ENCODE assay signal across 9 mouse cellular contexts in genomic region chr19:5390416-5390815, GRCm38 (mm10). TPM values are rescaled to one million over a fixed set of nuclear protein-coding genes. Genes with fewer than 3 reads are reported as not detected.
DNase-seq lines count a peak whose midpoint lies in the region; ATAC-seq lines count a peak whose summit lies in the region.
"Had no signal": no experiment of that assay in that cellular context is flagged by ENCODE, and none has a peak within 500 bp of the region (broad histone marks: within the 10 kb centered on the region; RNA-seq: fewer than 3 reads in every experiment).

No protein-coding gene starts in this region.

- no peaks in the 10 kb centered on the region for H3K9me3 ChIP-seq in forebrain, embryonic 12.5 days
- H3K9me3 ChIP-seq in forebrain, embryonic 15.5 days = no peaks in the 10 kb centered on the region
- no peaks in the 10 kb centered on the region for H3K9me3 ChIP-seq in megakaryocyte, embryonic 14.5 days
- no peaks in the 10 kb centered on the region for H3K9me3 ChIP-seq in limb, embryonic 10.5 days (replicated peaks)
- H3K9me3 ChIP-seq in stomach, embryonic 15.5 days = no peaks in the 10 kb centered on the region

- 0 out of 2 replicates have a peak overlapping the region, but pooled peaks have one; percentile 100 for H3K4me3 ChIP-seq in forebrain, embryonic 12.5 days (replicated peaks)
- H3K4me3 ChIP-seq in forebrain, embryonic 15.5 days = no peak overlapping the region
- H3K4me3 ChIP-seq in megakaryocyte, embryonic 14.5 days (replicated peaks) = peak overlapping the region; percentile 92
- H3K4me3 ChIP-seq in limb, embryonic 10.5 days = peak overlapping the region; percentile 100
- peak overlapping the region; percentile 79 for H3K4me3 ChIP-seq in stomach, embryonic 15.5 days (replicated peaks)

- peaks cover 8% of the 10 kb centered on the region for H3K36me3 ChIP-seq in forebrain, embryonic 12.5 days (replicated peaks)
- 0 out of 2 replicates have a peak, but pooled peaks cover 2% of the 10 kb centered on the region for H3K36me3 ChIP-seq in forebrain, embryonic 15.5 days
- H3K36me3 ChIP-seq in megakaryocyte, embryonic 14.5 days (replicated peaks; ENCODE audit: low read length) = peaks cover 13% of the 10 kb centered on the region
- peaks cover 14% of the 10 kb centered on the region for H3K36me3 ChIP-seq in limb, embryonic 10.5 days
- peaks cover 4% of the 10 kb centered on the region; the same call in 1 of the 2 replicates for H3K36me3 ChIP-seq in stomach, embryonic 15.5 days

- 91% methylated on average over 8 of the region's 8 CpGs for WGBS in forebrain, embryonic 12.5 days
- WGBS in forebrain, embryonic 15.5 days = 91% methylated on average over 8 of the region's 8 CpGs
- 79% methylated on average over 8 of the region's 8 CpGs for WGBS in limb, embryonic 10.5 days
- WGBS in stomach, embryonic 15.5 days = 47% methylated on average over 8 of the region's 8 CpGs

- H3K9ac ChIP-seq in forebrain, embryonic 12.5 days = 0 out of 2 replicates have a peak overlapping the region, but pooled peaks have one; percentile 36
- H3K9ac ChIP-seq in forebrain, embryonic 15.5 days (replicated peaks) = no peak overlapping the region
- H3K9ac ChIP-seq in stomach, embryonic 15.5 days = peak overlapping the region; percentile 3; the same call in 1 of the 2 replicates

- peak overlapping the region; percentile 84; the same call in 1 of the 2 replicates for H3K4me2 ChIP-seq in forebrain, embryonic 12.5 days
- no peak overlapping the region for H3K4me2 ChIP-seq in forebrain, embryonic 15.5 days (replicated peaks)
- H3K4me2 ChIP-seq in stomach, embryonic 15.5 days = peak overlapping the region; percentile 62

- no peak for DNase-seq in limb, embryonic 10.5 days (ENCODE audit: low spot score)
- no peak for DNase-seq in adrenal gland, adult 18-20 months (ENCODE audit: low spot score in 2 of 2)
- DNase-seq in right cerebral cortex, postnatal 25 days = no peak
- DNase-seq: adrenal gland, postnatal 25 days had no signal

- no peaks in the 10 kb centered on the region for H3K27me3 ChIP-seq in forebrain, embryonic 12.5 days
- no peaks in the 10 kb centered on the region for H3K27me3 ChIP-seq in forebrain, embryonic 15.5 days
- H3K27me3 ChIP-seq in megakaryocyte, embryonic 14.5 days (replicated peaks) = no peaks in the 10 kb centered on the region
- H3K27me3 ChIP-seq in limb, embryonic 10.5 days (ENCODE audit: low read depth, poor library complexity, severe bottlenecking) = no peaks in the 10 kb centered on the region
- H3K27me3 ChIP-seq in stomach, embryonic 15.5 days (replicated peaks) = no peaks in the 10 kb centered on the region

- ATAC-seq in forebrain, embryonic 12.5 days (ENCODE audit: low FRiP score) = no peak
- no peak for ATAC-seq in forebrain, embryonic 15.5 days (replicated peaks)
- no peak for ATAC-seq in megakaryocyte, adult 5-6 weeks (ENCODE audit: poor library complexity, severe bottlenecking)
- no peak for ATAC-seq in stomach, embryonic 15.5 days (ENCODE audit: insufficient read depth, low FRiP score, low read depth)

- no peak overlapping the region for H3K27ac ChIP-seq in forebrain, embryonic 12.5 days
- H3K27ac ChIP-seq in forebrain, embryonic 15.5 days (replicated peaks) = no peak overlapping the region
- H3K27ac ChIP-seq in limb, embryonic 10.5 days = peak overlapping the region; percentile 92
- H3K27ac ChIP-seq in stomach, embryonic 15.5 days = peak overlapping the region; percentile 67

- H3K4me1 ChIP-seq in forebrain, embryonic 12.5 days = peaks cover 34% of the 10 kb centered on the region
- H3K4me1 ChIP-seq in forebrain, embryonic 15.5 days = peaks cover 39% of the 10 kb centered on the region
- peaks cover 55% of the 10 kb centered on the region for H3K4me1 ChIP-seq in megakaryocyte, embryonic 14.5 days
- H3K4me1 ChIP-seq in limb, embryonic 10.5 days = peaks cover 39% of the 10 kb centered on the region
- peaks cover 26% of the 10 kb centered on the region for H3K4me1 ChIP-seq in stomach, embryonic 15.5 days

RNA-seq across cellular contexts. Expression of gene Sart1, which starts 1.9 kb away (rescaled TPM):
- polyA plus RNA-seq in forebrain, embryonic 12.5 days (2016; fragmentation: Nextera tagmentation; extraction: Ambion mirVana) = 113 and 125 TPM in 2 replicates
- polyA plus RNA-seq in forebrain, embryonic 15.5 days (2015; fragmentation: Nextera tagmentation; extraction: Ambion mirVana) = 81.2 and 90.2 TPM in 2 replicates
- polyA plus RNA-seq in megakaryocyte, embryonic 14.5 days (2012; ENCODE audit: insufficient read depth, low replicate concordance) = 44.3 and 152 TPM in 2 replicates
- 47.2 and 57.3 TPM in 2 replicates for total RNA-seq in megakaryocyte, adult 5-6 weeks (2015)
- total RNA-seq in megakaryocyte, adult 5-6 weeks (2017) = 62.2 and 64.6 TPM in 2 replicates
- polyA plus RNA-seq in limb, embryonic 10.5 days (2016; fragmentation: Nextera tagmentation; extraction: Ambion mirVana) = 103 and 111 TPM in 2 replicates
- polyA plus RNA-seq in stomach, embryonic 15.5 days (2015; fragmentation: Nextera tagmentation; extraction: Ambion mirVana) = 74.8 and 75.3 TPM in 2 replicates
- total RNA-seq in adrenal gland, adult 18-20 months (2021) = 10 to 100 TPM; 79.8 to 85.0 TPM

RNA-seq across cellular contexts. Expression of gene Tsga10ip, which starts 11.9 kb away (rescaled TPM):
- polyA plus RNA-seq in forebrain, embryonic 12.5 days (2016; fragmentation: Nextera tagmentation; extraction: Ambion mirVana) = not detected in 2 replicates
- polyA plus RNA-seq in forebrain, embryonic 15.5 days (2015; fragmentation: Nextera tagmentation; extraction: Ambion mirVana) = 0.10 TPM in 1 of 2 replicates, not detected in the other
- 2.6 TPM in 1 of 2 replicates, not detected in the other for polyA plus RNA-seq in megakaryocyte, embryonic 14.5 days (2012; ENCODE audit: insufficient read depth, low replicate concordance)
- not detected in 2 replicates for total RNA-seq in megakaryocyte, adult 5-6 weeks (2015)
- not detected in 2 replicates for total RNA-seq in megakaryocyte, adult 5-6 weeks (2017)
- polyA plus RNA-seq in limb, embryonic 10.5 days (2016; fragmentation: Nextera tagmentation; extraction: Ambion mirVana) = not detected in 2 replicates
- polyA plus RNA-seq in stomach, embryonic 15.5 days (2015; fragmentation: Nextera tagmentation; extraction: Ambion mirVana) = 8.3 and 12.9 TPM in 2 replicates
- under 1 TPM in 1 of 2 experiments, not detected in 1; 0.96 TPM for total RNA-seq in adrenal gland, adult 18-20 months (2021)
- total RNA-seq: adrenal gland, postnatal 25 days had no signal

RNA-seq across cellular contexts. Expression of gene Banf1, which starts 23.4 kb away (rescaled TPM):
- 416 and 423 TPM in 2 replicates for polyA plus RNA-seq in forebrain, embryonic 12.5 days (2016; fragmentation: Nextera tagmentation; extraction: Ambion mirVana)
- 401 and 423 TPM in 2 replicates for polyA plus RNA-seq in forebrain, embryonic 15.5 days (2015; fragmentation: Nextera tagmentation; extraction: Ambion mirVana)
- polyA plus RNA-seq in megakaryocyte, embryonic 14.5 days (2012; ENCODE audit: insufficient read depth, low replicate concordance) = 21.6 and 178 TPM in 2 replicates
- 269 and 297 TPM in 2 replicates for total RNA-seq in megakaryocyte, adult 5-6 weeks (2015)
- total RNA-seq in megakaryocyte, adult 5-6 weeks (2017) = 29.3 and 29.6 TPM in 2 replicates
- 607 and 678 TPM in 2 replicates for polyA plus RNA-seq in limb, embryonic 10.5 days (2016; fragmentation: Nextera tagmentation; extraction: Ambion mirVana)
- polyA plus RNA-seq in stomach, embryonic 15.5 days (2015; fragmentation: Nextera tagmentation; extraction: Ambion mirVana) = 433 and 441 TPM in 2 replicates
- total RNA-seq in adrenal gland, adult 18-20 months (2021) = 100 to 1,000 TPM; 127 to 129 TPM

RNA-seq across cellular contexts. Expression of gene Eif1ad, which starts 23.9 kb away (rescaled TPM):
- 75.7 and 78.3 TPM in 2 replicates for polyA plus RNA-seq in forebrain, embryonic 12.5 days (2016; fragmentation: Nextera tagmentation; extraction: Ambion mirVana)
- polyA plus RNA-seq in forebrain, embryonic 15.5 days (2015; fragmentation: Nextera tagmentation; extraction: Ambion mirVana) = 49.6 and 52.8 TPM in 2 replicates
- 4.8 and 48.1 TPM in 2 replicates for polyA plus RNA-seq in megakaryocyte, embryonic 14.5 days (2012; ENCODE audit: insufficient read depth, low replicate concordance)
- 19.7 and 25.8 TPM in 2 replicates for total RNA-seq in megakaryocyte, adult 5-6 weeks (2015)
- 33.1 and 37.4 TPM in 2 replicates for total RNA-seq in megakaryocyte, adult 5-6 weeks (2017)
- polyA plus RNA-seq in limb, embryonic 10.5 days (2016; fragmentation: Nextera tagmentation; extraction: Ambion mirVana) = 99.4 and 109 TPM in 2 replicates
- 48.0 and 51.2 TPM in 2 replicates for polyA plus RNA-seq in stomach, embryonic 15.5 days (2015; fragmentation: Nextera tagmentation; extraction: Ambion mirVana)
- total RNA-seq in adrenal gland, adult 18-20 months (2021) = 10 to 100 TPM; 24.4 to 24.5 TPM

RNA-seq across cellular contexts. Expression of gene Drap1, which starts 34.4 kb away (rescaled TPM):
- 257 and 260 TPM in 2 replicates for polyA plus RNA-seq in forebrain, embryonic 12.5 days (2016; fragmentation: Nextera tagmentation; extraction: Ambion mirVana)
- polyA plus RNA-seq in forebrain, embryonic 15.5 days (2015; fragmentation: Nextera tagmentation; extraction: Ambion mirVana) = 306 and 315 TPM in 2 replicates
- 369 and 449 TPM in 2 replicates for polyA plus RNA-seq in megakaryocyte, embryonic 14.5 days (2012; ENCODE audit: insufficient read depth, low replicate concordance)
- 62.3 and 72.3 TPM in 2 replicates for total RNA-seq in megakaryocyte, adult 5-6 weeks (2015)
- 53.7 and 59.0 TPM in 2 replicates for total RNA-seq in megakaryocyte, adult 5-6 weeks (2017)
- 224 and 246 TPM in 2 replicates for polyA plus RNA-seq in limb, embryonic 10.5 days (2016; fragmentation: Nextera tagmentation; extraction: Ambion mirVana)
- 210 and 222 TPM in 2 replicates for polyA plus RNA-seq in stomach, embryonic 15.5 days (2015; fragmentation: Nextera tagmentation; extraction: Ambion mirVana)
- 100 to 1,000 TPM; 266 to 283 TPM for total RNA-seq in adrenal gland, adult 18-20 months (2021)

Comparison
In these comparisons a context has a peak if more than half of its experiments do, and no peak if none do; other contexts are left out.
1. H3K27ac ChIP-seq: peak in limb, embryonic 10.5 days (single experiment) and stomach, embryonic 15.5 days (single experiment); none in forebrain, embryonic 12.5 days (single experiment) and forebrain, embryonic 15.5 days (single experiment).